In the genomic region with DNA sequence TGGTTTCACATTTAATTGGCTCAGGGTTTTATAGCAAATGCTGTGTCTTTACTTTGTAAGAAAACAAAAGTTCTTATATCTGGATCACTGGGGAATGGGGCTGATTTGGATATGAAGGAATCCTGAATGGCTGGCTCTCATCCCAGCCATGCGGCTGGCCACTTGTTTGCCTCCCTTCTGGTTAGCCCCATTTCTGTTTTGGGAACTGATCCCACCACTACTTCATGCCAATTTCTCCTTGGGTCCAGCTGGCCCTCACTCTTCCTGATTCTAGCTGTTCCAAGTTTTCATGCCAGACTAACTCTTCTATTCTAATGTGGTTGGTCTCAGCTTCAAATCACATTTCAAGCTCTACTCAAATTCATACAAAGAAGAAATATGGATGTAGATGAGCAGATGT, we compare ENCODE assay signal across 10 mouse cellular contexts.
A peak's percentile ranks its signal among the peaks of the same experiment; 100 is the strongest.
DNase-seq lines count a peak whose midpoint lies in the region; ATAC-seq lines count a peak whose summit lies in the region.
"Had no signal": no experiment of that assay in that cellular context is flagged by ENCODE, and none has a peak within 500 bp of the region (broad histone marks: within the 10 kb centered on the region; RNA-seq: fewer than 3 reads in every experiment).

No protein-coding gene starts in this region.

- no peak overlapping the region for H3K4me2 ChIP-seq in hindbrain, embryonic 14.5 days (replicated peaks)
- no peak overlapping the region for H3K4me2 ChIP-seq in hindbrain, embryonic 12.5 days (replicated peaks)
- H3K4me2 ChIP-seq: midbrain, embryonic 12.5 days had no signal

- intact Hi-C loops in left cerebral cortex, postnatal 14 days (cut with DNase I), result no loop called here

- ATAC-seq in hindbrain, embryonic 14.5 days (ENCODE audit: low FRiP score), result peak; percentile 53; the same call in 1 of the 2 replicates
- ATAC-seq in hindbrain, embryonic 12.5 days (ENCODE audit: low FRiP score), result no peak
- ATAC-seq: inflammation-experienced regulatory T-cells, adult 6 months had no signal

- 82% methylated on average over 1 of the region's 1 CpGs for WGBS in hindbrain, embryonic 14.5 days
- WGBS in hindbrain, embryonic 12.5 days, result 86% methylated on average over 1 of the region's 1 CpGs

- no peak overlapping the region for H3K27ac ChIP-seq in hindbrain, embryonic 14.5 days
- no peak overlapping the region for H3K27ac ChIP-seq in hindbrain, embryonic 12.5 days
- H3K27ac ChIP-seq: midbrain, embryonic 12.5 days had no signal

- H3K4me1 ChIP-seq in hindbrain, embryonic 14.5 days (replicated peaks; ENCODE audit: control insufficient read depth, insufficient read depth, low read length), result no peaks in the 10 kb centered on the region
- H3K4me1 ChIP-seq in hindbrain, embryonic 12.5 days, result no peaks in the 10 kb centered on the region
- H3K4me1 ChIP-seq: midbrain, embryonic 12.5 days had no signal

- H3K9ac ChIP-seq in hindbrain, embryonic 14.5 days, result no peak overlapping the region
- no peak overlapping the region for H3K9ac ChIP-seq in hindbrain, embryonic 12.5 days
- H3K9ac ChIP-seq: midbrain, embryonic 12.5 days had no signal

- H3K27me3 ChIP-seq in hindbrain, embryonic 14.5 days (ENCODE audit: control insufficient read depth, insufficient read depth, low read length), result no peaks in the 10 kb centered on the region
- no peaks in the 10 kb centered on the region for H3K27me3 ChIP-seq in hindbrain, embryonic 12.5 days
- H3K27me3 ChIP-seq: midbrain, embryonic 12.5 days had no signal

- no peak overlapping the region for H3K4me3 ChIP-seq in hindbrain, embryonic 14.5 days (replicated peaks; ENCODE audit: low read length)
- H3K4me3 ChIP-seq in hindbrain, embryonic 12.5 days, result no peak overlapping the region
- H3K4me3 ChIP-seq: midbrain, embryonic 12.5 days had no signal

- peak; percentile 60 for DNase-seq in hindbrain, embryonic 14.5 days (ENCODE audit: low spot score)
- DNase-seq in cerebellum, adult 18-20 months, result peak; percentile 88 to 91
- peak; percentile 13 for DNase-seq in gastrocnemius, postnatal 25 days
- DNase-seq in left cerebral cortex, postnatal 14 days (ENCODE audit: low spot score in 2 of 2), result peak; percentile 59 to 67
- DNase-seq in B cell, adult 2 months, result no peak
- DNase-seq in kidney, postnatal 36 days, result no peak
- no peak for DNase-seq in natural killer cell, adult 2 months (ENCODE audit: low spot score in 2 of 2)

- no peaks in the 10 kb centered on the region for H3K9me3 ChIP-seq in hindbrain, embryonic 14.5 days (ENCODE audit: control insufficient read depth, low read length)
- no peaks in the 10 kb centered on the region for H3K9me3 ChIP-seq in hindbrain, embryonic 12.5 days (replicated peaks)
- H3K9me3 ChIP-seq: midbrain, embryonic 12.5 days had no signal

- H3K36me3 ChIP-seq in hindbrain, embryonic 14.5 days (replicated peaks; ENCODE audit: control insufficient read depth, insufficient read depth), result no peaks in the 10 kb centered on the region
- H3K36me3 ChIP-seq in hindbrain, embryonic 12.5 days, result no peaks in the 10 kb centered on the region
- H3K36me3 ChIP-seq: midbrain, embryonic 12.5 days had no signal

Comparison
In these comparisons a context has a peak if more than half of its experiments do, and no peak if none do; other contexts are left out.
1. DNase-seq: peak in hindbrain, embryonic 14.5 days (single experiment), cerebellum, adult 18-20 months (2 of 2), gastrocnemius, postnatal 25 days (single experiment) and left cerebral cortex, postnatal 14 days (2 of 2); none in B cell, adult 2 months (0 of 2), kidney, postnatal 36 days (0 of 2) and natural killer cell, adult 2 months (0 of 2).